Mouse (Mus musculus): ENCODE results near the gene Plod3.

DNA sequence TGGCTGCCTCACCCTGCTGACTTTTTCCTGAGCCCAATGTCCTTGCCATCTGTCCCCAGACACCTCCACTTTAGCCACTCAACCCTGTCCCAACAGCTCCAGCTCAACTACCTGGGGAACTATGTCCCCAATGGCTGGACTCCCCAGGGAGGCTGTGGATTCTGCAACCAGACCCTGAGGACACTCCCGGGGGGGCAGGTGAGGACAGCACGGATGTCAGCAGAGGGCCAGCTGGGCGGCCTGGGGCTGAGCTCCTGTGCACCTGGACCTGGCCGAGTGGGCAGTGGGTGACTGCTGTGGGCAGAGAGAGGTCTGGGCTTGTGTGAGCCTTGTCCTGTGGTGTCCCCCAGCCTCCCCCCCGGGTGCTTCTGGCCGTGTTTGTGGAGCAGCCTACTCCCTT is 3.0 kb downstream of the Plod3 start:
- TF ChIP-seq POLR2A (IDR thresholded peaks at IDR 0.05; ENCODE audit: extremely low read depth, insufficient read depth, low read length), result no peak
- TF ChIP-seq CTCF (IDR thresholded peaks at IDR 0.05; ENCODE audit: extremely low read depth, insufficient read depth, low read length), result no peak
